Mouse (Mus musculus) neutrophil, adult 5-6 weeks (primary cell): ENCODE data around the gene Efhd1. TPM values are rescaled to one million over a fixed set of nuclear protein-coding genes. Genes with fewer than 3 reads are reported as not detected.
A peak's percentile ranks its signal among the peaks of the same experiment; 100 is the strongest.

Experiments used
- ATAC-seq: fragments of 151-379, 151-347 bp; 2 replicates; pipeline ENCODE4 v1.8.0; 2017; ENCODE audit warnings: mild to moderate bottlenecking, moderate TSS enrichment; ENCODE audit not compliant: insufficient number of reproducible peaks, poor library complexity, low FRiP score, severe bottlenecking; ENCODE audit errors: extremely low read depth
- total RNA-seq: library from RNA; stranded (forward); fragments of 200-1000 nt; gene quantifications from 2 replicates; pipeline ENCODE4 v1.2.3, GENCODE M21; 2017

Efhd1 gene
- total RNA-seq, 1 experiment from 2014 or later: not detected

DNA sequence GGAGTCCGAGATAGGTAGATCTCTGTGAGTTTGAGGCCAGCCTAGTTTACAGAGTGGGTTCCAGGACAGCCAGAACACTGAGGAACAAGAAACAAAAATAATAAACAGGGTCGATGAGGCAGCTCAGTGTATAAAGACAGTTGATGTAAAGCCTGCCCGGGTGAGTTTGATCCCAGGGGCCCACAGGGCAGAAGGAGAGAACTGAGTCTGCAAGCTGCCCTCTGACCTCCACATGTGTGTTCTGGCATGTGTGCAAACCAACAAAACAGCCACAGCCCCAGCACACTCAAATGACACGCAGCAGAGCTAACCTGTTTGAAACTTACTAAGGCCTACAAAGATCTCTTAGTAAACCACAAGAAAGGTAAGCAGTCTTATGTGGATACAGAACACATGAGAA lies 30.8 kb downstream of the Efhd1 start:
- ATAC-seq: no peak

GRCm38 (mm10) chr1:87297346-87297925 lies 33.3 kb downstream of the Efhd1 start:
- ATAC-seq: no peak

DNA sequence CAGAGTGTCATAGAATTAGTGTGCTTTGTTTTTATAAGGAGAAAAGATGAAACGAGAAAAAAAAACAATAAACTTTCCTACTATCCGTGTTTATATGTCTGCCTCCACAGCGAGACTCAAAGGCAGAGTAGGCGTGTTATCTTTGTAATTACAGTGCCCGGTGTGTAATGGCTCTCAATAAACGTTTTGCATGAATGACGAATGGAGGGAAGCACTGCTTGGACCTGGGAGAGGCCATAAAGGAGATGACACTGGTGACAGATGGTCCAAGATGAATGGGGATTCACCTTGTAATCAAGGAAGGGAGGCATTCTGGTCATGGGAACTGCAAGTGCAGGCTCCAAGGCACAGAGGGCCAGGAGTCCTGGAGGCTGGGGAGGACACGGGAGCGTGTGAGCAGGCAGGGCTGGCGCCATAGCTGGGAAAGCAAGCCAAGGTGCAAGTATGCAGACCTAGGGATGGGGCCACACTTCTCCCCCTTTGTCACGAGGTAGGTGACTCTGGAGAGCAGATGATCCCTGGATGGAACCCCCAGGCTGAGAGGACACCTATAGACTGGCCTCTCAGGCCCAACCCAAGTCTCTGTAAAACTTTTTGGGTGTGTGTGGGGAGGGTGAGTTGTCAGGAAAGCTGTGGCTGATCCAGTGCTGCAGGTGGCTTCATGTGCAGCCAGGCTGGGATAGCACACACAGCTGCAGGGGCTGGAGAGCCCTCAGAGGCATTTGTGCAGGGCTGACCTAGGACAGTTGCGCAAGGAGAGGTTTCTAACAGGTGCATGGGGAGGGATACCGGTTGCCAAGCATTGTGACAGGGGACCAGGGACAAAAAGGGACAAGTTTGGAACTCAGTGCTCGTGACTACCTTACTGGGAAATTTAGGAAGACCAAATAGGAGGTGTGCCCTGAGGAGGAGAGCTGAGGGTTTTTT lies 36.5 kb downstream of the Efhd1 start:
- no peak for ATAC-seq

- ATAC-seq: no peak
Observed at GRCm38 (mm10) chr1:87301971-87302370, 37.8 kb downstream of the Efhd1 start.

GRCm38 (mm10) chr1:87308952-87309351 lies 44.8 kb downstream of the Efhd1 start:
- ATAC-seq: no peak

DNA sequence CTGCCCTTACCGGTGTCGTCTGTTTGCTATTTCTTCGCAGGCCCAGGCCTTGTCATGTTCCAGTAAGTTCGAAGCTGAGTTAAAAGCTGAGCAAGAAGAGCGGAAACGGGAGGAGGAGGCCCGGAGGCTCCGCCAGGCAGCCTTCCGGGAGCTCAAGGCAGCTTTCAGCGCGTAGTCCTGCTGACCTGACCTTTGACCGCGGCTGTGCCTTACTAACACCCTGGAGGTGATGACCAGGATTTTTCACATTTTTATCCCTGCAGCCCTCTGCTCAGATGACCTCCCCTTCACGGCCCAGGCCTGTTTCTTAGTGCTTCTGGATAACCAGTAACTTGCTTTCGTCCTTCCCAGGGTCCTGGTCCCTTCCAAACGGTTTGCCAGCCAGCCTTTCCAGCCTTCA lies 45.5 kb downstream of the Efhd1 start:
- ATAC-seq: no peak

DNA sequence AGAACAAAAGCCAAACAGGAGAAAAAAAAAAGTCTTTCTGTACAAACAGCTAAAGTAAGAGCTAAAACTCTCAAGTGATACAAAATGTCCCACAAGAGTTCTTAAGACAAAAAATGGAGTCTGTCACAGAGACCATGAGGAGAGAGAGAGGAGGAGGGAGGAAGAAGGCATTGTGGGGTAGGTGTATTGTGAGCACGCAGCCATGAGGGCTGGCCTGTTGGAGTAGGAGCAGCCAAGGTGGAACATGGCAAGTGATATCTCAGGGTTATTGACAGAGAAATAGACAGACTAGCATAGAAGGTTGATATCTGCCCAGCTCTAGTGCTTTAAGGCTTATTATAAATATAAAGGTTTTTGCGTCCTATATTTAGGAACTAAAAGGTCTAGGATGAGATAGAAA lies 48.5 kb downstream of the Efhd1 start:
- ATAC-seq: no peak

DNA sequence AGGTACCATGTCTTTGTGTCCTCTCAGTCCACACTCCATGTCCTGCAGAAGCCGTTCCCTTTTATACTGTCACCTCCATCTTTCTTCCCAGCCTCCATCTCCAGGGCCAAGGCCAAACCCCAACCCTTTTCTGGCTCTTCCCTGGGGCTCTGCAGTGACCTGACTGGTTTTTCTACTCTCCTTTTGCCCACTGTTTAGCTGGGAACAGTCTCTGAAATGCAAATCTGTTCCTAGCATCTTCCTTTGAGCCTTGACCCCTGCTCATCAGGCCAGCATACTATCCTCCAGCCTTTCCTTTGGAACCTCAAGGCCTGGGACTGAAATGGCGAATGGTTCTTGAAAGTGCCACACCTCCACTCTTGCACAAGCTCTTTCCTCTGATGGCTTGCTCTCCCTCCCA lies 49.0 kb downstream of the Efhd1 start:
- no peak for ATAC-seq

- no peak for ATAC-seq
Observed at GRCm38 (mm10) chr1:87313843-87314570, 49.8 kb downstream of the Efhd1 start.

- no peak for ATAC-seq
Observed at GRCm38 (mm10) chr1:87315431-87315830, 51.3 kb downstream of the Efhd1 start.

DNA sequence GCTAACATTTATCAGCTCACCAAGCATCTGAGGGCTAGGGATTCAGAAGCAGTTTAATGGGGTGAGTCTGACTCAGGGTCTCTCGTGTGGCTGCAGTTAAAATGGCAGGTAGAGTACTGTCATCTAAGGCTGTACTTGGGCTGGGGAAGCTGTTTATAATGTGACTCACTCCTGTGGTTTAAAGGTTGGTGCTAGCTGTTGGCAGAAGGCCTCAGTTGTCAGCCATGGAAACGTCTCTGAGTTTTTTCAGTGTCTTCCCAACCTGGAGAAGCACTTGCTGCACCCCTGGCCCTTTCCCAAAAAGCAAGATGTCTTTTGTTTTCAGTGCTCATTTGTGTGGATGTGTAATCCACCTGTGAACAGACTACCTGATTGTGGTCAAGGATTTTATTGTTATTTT lies 51.7 kb downstream of the Efhd1 start:
- ATAC-seq: no peak

GRCm38 (mm10) chr1:87316672-87317071 lies 52.5 kb downstream of the Efhd1 start:
- ATAC-seq: no peak

DNA sequence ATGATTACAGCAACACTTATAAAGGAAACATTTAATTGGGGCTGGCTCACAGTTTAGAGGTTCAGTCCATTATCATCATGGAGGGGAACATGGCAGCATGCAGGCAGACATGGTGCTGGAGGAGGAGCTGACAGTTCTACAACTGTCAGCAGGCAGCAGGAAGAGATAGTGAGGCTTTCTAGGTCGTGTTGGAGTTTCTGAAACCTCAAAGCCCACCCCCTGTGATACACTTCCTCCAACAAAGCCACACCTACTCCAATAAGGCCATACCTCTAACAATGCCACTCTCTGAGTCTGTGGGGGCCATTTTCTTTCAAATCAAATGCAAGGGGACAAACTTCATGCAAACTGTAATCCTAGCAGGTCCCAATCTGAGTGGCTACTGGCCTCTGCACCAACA lies 56.9 kb downstream of the Efhd1 start:
- no peak for ATAC-seq

DNA sequence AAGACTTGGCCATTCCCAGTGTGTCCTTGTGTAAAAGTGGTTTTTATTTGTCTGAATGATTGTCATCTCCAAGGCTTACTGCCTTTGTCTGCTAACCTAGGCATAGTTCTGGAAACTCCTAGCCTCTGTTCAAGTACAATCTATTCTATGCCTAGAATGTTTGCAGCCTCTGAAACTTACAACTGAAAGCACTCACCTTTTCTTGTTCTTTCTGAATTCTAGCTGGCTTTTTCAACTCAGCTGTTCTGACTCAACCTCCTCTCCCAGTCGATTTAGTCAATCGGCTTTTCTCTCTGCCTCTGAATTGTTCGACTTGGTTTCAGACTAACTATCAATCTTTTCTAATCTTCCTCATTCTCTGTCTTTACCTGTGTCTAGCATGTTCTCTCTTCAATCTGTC lies 58.6 kb downstream of the Efhd1 start:
- no peak for ATAC-seq

DNA sequence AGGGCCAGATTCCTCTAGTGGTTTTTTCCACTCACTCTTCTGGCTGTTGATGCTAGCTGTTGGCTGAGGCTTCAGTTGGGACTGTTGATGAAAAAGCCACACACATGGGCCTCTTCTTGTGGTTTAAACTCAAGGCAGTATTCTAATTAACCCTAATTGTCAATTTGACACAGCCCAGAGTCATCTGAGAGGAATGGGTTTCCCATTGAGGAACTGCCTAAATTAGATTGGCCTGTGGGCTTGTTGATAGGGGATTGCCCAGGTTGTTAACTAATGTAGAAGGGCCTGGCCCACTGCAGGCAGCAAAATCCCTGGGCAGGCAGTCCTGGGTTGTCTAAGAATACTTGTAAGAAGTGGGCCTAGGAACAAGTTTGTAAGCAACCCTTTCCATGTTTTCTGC lies 60.5 kb downstream of the Efhd1 start:
- no peak for ATAC-seq

DNA sequence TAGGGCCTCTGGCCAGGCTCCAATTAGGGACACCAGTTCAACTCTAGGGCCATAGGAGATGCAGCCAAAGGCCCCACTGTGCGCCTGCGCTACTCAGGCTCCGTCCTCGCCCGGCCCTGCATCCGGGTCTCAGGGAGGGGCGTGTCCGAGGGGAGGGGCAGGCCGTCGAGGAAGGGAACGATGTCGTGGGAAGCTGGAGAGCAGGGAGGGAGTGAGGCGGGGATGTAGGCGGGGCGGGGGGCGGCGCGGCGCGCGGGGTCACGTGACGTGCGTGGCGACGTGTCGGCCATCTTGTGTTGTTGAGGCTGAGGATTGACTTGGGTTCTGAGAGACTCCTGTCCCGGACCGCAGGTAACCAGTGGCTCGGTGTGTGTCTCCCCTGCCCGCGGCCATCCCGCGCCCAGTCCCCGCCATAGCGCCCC lies 62.6 kb downstream of the Efhd1 start, which contains the start of gene Gigyf2:
Gigyf2 (plus strand) TSS at position 257 of the 422 bp plus-strand sequence.
- peak; percentile 99 for ATAC-seq

DNA sequence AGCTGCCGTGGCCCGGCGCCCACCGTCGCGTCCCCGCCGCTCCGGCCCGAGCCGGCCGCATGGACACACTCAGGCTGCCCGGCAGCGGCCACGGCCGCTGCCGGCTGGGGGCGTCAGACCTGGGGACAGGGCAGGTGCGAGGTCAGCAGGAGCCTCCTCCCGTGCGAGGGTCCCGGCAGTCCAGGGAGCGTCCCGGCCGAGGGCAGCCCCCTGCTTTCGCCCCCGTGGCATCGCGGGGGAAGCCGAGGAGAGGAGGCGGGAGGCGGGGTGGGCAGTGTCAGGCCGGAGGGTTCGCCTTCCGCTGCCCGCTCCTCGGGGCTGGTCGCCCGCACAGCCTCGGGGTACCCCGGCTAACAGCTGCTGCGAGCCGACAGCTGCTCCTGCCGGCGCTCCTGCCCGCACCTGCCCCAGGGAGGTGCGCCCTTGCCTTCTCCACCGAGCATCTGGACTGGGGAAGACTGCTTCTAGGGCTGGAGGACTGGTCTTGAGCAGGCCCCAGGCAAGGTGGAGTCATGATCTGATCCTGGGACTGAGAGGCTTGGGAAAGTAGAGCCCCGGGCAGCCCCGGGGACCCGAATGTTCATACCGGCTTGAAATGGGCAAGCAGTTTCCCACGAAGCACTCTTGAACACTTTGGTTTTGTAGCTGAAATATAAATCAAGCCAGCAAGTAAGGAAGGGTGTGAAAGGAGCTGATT lies 63.1 kb downstream of the Efhd1 start:
- no peak for ATAC-seq

GRCm38 (mm10) chr1:87331774-87332173 lies 67.6 kb downstream of the Efhd1 start:
- ATAC-seq: no peak

GRCm38 (mm10) chr1:87350576-87350975 lies 86.4 kb downstream of the Efhd1 start:
- no peak for ATAC-seq
